Mouse (Mus musculus) embryo, embryonic 10 days (tissue): Measurements from ENCODE around the gene Cfap61.

Source experiments
- DNase-seq: peaks from one replicate; pipeline ENCODE4 v3.0.0-alpha.2; 2015; ENCODE audit warnings: low spot score

The Cfap61 gene

GRCm38 (mm10) chr2:146221076-146221928, 286.7 kb downstream of the Cfap61 start, which contains the start of gene Insm1:
Gene Insm1 (plus strand): TSS chr2:146221921.
- DNase-seq: peak; percentile 85

DNA sequence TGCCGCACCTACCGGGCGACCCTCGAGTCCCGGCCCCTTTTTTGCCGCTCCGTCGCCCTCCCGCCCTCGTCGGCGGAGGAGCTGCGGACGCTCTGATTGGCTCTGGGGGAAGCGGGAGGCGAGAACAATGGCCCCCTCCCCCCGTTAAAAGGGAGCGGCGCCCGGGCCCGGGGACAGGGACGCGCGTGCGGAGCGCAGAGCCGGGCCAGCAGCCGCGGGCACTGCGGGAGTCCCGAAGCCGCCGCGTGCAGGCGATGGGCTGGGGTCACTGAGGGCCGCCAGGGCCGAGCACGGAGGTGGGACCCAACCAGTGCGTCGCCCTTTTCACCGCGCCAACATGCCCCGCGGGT, 287.3 kb downstream of the Cfap61 start:
- peak; percentile 67 for DNase-seq

DNA sequence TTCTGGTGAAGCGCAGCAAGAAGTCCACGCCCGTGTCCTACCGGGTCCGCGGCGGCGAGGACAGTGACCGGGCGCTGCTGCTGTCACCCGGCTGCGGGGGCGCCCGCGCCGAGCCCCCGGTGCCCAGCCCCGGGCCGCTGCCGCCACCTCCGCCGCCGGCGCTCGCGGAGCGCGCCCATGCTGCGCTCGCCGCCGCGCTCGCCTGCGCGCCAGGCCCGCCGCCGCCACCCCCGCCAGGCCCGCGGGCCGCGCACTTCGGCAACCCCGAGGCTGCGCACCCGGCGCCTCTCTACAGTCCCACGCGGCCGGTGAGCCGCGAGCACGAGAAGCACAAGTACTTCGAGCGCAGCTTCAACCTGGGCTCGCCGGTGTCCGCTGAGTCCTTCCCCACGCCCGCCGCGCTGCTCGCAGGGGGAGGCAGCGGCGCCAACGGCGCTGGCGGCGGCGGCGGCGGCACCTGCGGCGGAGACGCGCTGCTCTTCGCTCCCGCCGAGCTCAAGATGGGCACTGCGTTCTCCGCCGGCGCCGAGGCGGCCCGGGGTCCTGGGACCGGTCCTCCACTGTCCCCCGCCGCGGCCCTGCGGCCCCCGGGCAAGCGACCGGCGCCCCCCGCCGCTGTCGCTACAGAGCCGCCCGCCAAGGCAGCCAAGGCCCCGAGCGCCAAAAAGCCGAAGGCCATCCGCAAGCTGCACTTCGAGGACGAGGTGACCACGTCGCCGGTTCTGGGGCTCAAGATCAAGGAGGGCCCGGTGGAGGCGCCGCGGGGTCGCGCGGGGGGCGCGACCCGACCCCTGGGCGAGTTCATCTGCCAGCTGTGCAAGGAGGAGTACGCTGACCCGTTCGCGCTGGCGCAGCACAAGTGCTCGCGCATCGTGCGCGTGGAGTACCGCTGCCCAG, 287.9 kb downstream of the Cfap61 start:
- DNase-seq: peak; percentile 58

- DNase-seq: peak; percentile 57
Observed at GRCm38 (mm10) chr2:146223176-146223905, 288.8 kb downstream of the Cfap61 start.

- no peak for DNase-seq
Observed at GRCm38 (mm10) chr2:146224141-146224540, 289.6 kb downstream of the Cfap61 start.

DNA sequence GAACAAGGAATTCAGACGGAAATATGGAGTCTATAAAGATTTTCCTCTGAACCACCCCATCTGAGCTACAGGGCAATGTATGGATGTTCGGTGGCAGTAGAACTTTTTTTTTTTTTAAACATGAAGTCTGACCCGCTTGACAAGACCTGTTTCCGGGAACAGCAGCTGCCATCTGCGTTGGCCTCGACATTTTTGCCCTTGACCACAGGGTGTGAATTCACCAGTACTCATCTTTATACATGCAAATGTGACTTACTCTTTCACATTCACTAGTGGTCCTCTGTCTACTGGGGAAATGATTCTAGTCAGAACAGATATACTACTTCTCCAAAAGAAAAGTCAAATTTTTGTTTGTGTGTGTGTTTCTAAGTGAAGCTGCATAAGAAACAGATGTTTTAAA, 291.2 kb downstream of the Cfap61 start:
- no peak for DNase-seq

- DNase-seq: peak; percentile 89
Observed at GRCm38 (mm10) chr2:146226484-146226883, 291.9 kb downstream of the Cfap61 start.

GRCm38 (mm10) chr2:146227646-146228045, 293.1 kb downstream of the Cfap61 start:
- DNase-seq: no peak

DNA sequence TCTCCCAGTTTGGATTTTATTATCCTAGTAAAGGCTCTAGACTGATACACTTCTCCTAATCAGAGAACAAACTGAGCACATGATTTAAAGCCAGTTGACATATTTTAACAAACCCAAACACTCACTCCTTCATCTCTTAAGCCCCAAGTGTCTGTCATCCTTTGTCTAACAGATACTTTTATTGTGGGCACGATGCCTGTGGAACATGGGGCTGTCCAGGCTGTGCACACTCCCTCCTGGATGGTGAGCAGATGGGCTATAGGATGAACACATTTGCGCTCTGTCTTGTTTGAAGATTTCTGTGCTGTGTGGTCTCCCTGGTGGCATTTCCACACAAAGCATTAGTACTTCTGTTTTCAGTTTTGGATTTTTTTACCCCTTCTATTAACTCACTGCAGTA, 293.9 kb downstream of the Cfap61 start:
- no peak for DNase-seq

- DNase-seq: no peak
Observed at GRCm38 (mm10) chr2:146231485-146231884, 296.9 kb downstream of the Cfap61 start.

GRCm38 (mm10) chr2:146239196-146239747, 304.7 kb downstream of the Cfap61 start:
- no peak for DNase-seq

- no peak for DNase-seq
Observed at GRCm38 (mm10) chr2:146244049-146244448, 309.5 kb downstream of the Cfap61 start.

- DNase-seq: no peak
Observed at GRCm38 (mm10) chr2:146245401-146245800, 310.8 kb downstream of the Cfap61 start.

GRCm38 (mm10) chr2:146246409-146247075, 312.0 kb downstream of the Cfap61 start:
- no peak for DNase-seq

- DNase-seq: peak; percentile 11
Observed at GRCm38 (mm10) chr2:146247576-146247975, 313.0 kb downstream of the Cfap61 start.

DNA sequence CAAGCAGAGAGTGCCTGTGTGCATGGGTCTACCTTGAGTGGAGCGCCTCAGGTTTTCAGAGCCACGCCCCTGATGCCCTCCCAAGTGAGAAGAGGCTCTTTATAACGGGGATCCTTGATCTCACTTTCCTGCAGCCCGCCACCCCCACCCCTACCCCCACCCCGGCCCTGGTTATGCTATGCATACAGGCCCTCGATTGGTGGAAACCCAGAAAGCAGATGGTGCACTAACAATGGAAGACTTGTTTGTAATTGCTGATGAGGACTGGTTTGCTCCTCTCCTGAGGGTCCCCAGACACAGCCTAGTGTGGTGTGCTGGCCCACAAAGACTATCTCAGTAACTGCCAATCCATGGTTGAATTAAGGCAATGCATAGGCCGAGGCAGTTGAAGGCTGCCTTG, 314.4 kb downstream of the Cfap61 start:
- no peak for DNase-seq

GRCm38 (mm10) chr2:146250236-146250904, 315.8 kb downstream of the Cfap61 start:
- DNase-seq: no peak

- no peak for DNase-seq
Observed at GRCm38 (mm10) chr2:146254387-146254786, 319.8 kb downstream of the Cfap61 start.

DNA sequence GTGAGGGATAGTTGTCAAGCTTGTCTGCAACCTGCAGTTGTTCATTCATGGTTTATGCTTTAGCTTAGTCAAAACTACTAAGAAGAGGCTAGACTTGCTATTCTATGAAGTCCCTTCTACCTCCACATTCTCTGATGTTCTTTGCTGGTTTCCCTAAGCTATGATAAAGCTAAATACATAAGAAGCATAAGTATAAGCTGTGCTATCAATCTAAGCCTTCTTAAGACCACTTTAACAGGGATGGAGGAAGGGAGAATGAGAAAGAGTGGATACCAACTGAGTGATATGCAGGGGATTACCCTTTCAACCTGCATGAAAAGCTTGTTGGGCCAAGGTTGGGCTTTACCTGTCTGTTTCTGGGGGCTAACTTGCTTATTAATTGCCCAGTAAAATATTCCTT, 321.1 kb downstream of the Cfap61 start:
- DNase-seq: no peak

GRCm38 (mm10) chr2:146256321-146256875, 321.8 kb downstream of the Cfap61 start:
- no peak for DNase-seq
